Mouse (Mus musculus) spleen, postnatal 10 days (tissue): Measurements from ENCODE around the gene Elk4.

ENCODE experiments used
- DNase-seq, 2 experiments: peaks; one replicate each; pipeline ENCODE4 v3.0.0; 2021 to 2022; ENCODE audit warnings: low spot score in 2 of 2

Elk4 gene

DNA sequence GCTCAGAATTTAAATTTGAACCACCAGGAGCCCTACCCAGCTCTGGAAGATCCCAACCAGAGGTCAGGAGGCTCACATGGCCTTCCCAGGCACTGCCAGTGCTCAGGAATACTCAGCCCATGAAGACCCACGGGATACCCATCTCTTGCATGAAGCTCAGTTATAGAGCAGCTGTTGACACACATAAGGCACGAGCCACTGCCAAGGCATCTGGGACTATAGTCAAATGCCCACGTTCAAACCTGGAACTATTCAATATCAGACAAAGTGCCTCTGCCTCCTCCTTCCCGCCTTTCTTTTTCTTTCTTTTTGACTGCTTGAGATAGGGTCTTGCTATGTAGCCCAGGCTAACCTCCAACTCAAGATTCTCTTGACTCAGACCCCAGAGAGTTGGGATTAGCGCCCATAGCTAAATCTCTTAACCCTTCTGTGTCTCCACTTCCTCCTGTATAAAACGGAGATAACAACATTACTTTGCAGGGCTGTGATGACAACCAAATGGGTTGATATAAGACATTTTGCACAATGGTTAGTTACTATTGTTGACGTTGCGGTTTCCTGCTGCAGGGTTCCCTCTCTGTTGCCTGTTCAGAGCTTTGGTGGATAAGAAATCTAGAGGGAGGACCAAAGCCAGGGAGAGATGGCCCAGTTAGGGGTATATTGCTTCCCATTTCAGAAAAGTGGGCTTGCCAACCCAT lies 58.2 kb downstream of the Elk4 start:
- no peak for DNase-seq

DNA sequence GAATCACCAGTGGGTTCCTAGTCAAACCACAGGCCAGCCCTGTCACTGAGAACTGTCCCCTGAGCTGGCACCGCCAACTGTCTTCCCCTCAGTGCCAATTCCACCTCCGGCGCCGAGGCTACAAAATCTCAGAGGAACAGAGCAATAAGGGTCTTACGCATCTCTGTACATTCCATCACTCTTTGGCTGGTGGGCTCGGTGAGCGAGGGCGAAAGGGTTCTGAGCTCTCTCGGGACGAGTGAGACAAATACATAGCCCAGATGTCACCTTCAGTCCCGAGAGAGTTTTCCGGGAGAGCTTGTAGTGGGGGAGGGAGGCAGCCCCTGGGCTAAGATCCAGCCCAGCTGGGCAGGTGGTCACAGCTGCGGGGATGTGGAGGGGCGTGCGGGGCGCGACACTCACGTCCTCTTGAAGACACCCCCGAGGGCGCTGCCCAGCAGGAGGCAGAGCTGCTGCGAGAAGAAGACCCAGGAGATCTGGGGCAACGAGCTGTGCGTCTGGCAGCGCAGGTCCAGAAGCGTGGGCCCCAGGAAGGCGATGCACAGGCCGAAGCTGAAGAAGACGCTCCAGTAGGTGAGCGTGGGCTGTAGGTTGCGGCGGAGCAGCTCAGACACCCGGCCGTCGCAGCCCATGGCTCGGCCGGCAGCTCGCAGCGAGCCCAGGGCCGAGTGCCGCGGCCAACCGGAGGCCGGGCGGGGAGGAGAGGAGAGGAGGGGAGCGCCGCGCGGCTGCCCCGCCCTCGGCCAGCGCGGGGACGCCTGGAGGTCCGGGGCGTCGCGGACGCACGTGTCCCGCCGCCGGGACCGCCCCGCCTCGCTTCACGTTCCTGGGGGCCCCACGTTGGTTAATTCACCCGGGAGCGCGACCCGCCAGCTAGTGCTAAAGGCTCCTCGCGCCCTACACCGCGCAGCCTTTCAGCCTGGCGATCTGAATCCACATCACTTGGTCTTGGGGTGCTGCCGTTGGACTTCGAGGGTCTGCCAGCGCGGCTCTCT lies 60.2 kb downstream of the Elk4 start, which contains the start of gene Mfsd4a:
Mfsd4a (minus strand) TSS at position 802 of the 995 bp plus-strand sequence.
- DNase-seq = peak; percentile 22 to 46

- no peak for DNase-seq
Observed at GRCm38 (mm10) chr1:132069436-132069835, 62.0 kb downstream of the Elk4 start.

DNA sequence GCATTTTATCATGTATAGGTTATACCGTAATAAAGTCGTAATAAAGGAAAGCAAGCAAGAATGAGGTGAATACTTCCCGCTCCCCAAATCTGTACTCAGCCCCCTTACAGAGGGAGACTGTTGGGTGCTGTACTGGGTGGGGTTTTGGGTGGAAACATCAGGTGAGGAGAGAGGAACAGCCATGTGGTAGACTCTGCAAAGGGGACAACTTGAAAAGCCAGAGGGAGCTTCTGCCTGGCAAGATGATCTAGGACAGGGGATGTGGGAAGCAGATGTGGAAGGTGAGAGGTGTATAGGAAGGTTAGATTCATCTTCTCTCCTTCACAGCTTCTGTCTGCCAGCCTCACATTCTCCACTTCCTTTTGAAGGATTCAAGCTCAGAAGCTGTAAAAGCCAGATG lies 63.3 kb downstream of the Elk4 start:
- DNase-seq = no peak

DNA sequence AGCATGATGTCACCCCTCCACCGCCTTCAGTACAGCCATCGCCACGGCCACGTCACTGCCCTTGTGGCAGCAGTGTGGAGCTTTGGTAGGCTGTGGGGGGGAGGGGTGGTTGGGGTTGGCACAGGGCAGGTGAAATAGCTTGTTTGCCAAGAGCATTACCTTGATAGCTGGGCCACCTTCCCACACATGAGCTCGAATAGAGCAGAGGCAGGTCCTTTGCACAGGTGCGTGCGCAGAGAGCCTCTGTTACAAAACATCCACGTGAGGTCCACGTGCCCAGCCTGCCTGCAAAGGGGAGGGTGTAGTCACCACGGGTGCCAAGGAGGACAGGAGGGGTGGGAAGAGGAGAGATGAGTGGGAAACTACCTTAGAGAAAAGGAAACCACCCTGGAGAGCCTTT lies 68.2 kb downstream of the Elk4 start:
- DNase-seq = no peak

DNA sequence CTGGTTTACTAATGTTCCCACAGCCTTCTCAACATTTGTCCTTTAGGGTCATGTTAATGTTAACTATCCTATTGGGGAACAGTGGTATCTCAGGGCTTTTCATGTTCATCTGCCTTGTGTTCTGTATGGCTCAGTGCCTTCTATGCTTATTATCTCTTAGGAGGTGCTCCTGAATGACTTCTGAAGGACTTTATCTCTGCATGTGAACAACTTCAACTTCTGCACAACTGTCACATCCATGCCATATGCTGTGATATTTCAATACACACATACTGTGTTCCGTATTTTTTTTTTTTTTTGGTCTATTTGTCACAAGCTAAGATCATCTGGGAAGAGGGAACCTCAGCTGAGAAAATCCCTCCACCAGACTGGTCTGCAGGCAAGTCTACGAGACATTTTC lies 71.0 kb downstream of the Elk4 start:
- DNase-seq = no peak
